Mouse (Mus musculus) neural tube, embryonic 14.5 days (tissue): ENCODE results near the gene Cgnl1. TPM values are rescaled to one million over a fixed set of nuclear protein-coding genes. Genes with fewer than 3 reads are reported as not detected.

ENCODE experiments used
- ATAC-seq: fragments of 200-750 bp; cut with Nextera tagmentation; 2 replicates; pipeline ENCODE4 v1.8.0; 2017; ENCODE audit warnings: low read depth, mild to moderate bottlenecking, moderate TSS enrichment, moderate library complexity
- H3K27ac ChIP-seq: fragments of 300-500 bp; sonication (generic); 2 replicates; pipeline ENCODE4 v1.5.1; 2014; ENCODE audit warnings: low read depth, mild to moderate bottlenecking, control low read depth, low read length, moderate library complexity, mixed read lengths
- H3K27me3 ChIP-seq: fragments of 300-500 bp; sonication (generic); 2 replicates; pipeline ENCODE4 v1.6.1; 2014; ENCODE audit warnings: low read length; ENCODE audit not compliant: control insufficient read depth, insufficient read depth
- H3K36me3 ChIP-seq: fragments of 300-500 bp; sonication (generic); 2 replicates; pipeline ENCODE4 v1.6.1; 2014; ENCODE audit warnings: low read length, mixed read lengths; ENCODE audit not compliant: control insufficient read depth, insufficient read depth
- H3K4me1 ChIP-seq: fragments of 300-500 bp; sonication (generic); 2 replicates; pipeline ENCODE4 v1.6.1; 2014; ENCODE audit warnings: low read length; ENCODE audit not compliant: control insufficient read depth, insufficient read depth
- H3K4me2 ChIP-seq: fragments of 300-500 bp; sonication (generic); 2 replicates; pipeline ENCODE4 v1.6.1; 2014; ENCODE audit warnings: mild to moderate bottlenecking, low read depth, low read length, control low read depth
- H3K4me3 ChIP-seq: fragments of 300-500 bp; sonication (generic); 2 replicates; pipeline ENCODE4 v1.5.1; 2014; ENCODE audit warnings: low read depth, low read length, control low read depth, mixed read lengths
- H3K9ac ChIP-seq: fragments of 300-500 bp; sonication (generic); replicated peaks from 2 replicates; pipeline ENCODE4 v1.6.1; 2014; ENCODE audit warnings: low read depth, mild to moderate bottlenecking, control low read depth, low read length, mixed read lengths
- H3K9me3 ChIP-seq: fragments of 300-500 bp; sonication (generic); 2 replicates; pipeline ENCODE4 v1.6.1; 2016; ENCODE audit warnings: low read length; ENCODE audit not compliant: control insufficient read depth
- WGBS: fragments of 180-500 bp; shearing (Covaris S2); extraction: QIAGEN DNeasy Blood & Tissue Kit; methylation state at CpG from one replicate; pipeline ENCODE4 v1.1.7; 2014; 5-methylcytosine and 5-hydroxymethylcytosine counted together
- polyA plus RNA-seq: library from polyadenylated mRNA; unstranded; fragments of >200 nt; fragmentation: Nextera tagmentation; extraction: Ambion mirVana; gene quantifications from 2 replicates; pipeline ENCODE4 v1.2.1, GENCODE M21; 2014

Gene Cgnl1
- polyA plus RNA-seq, 1 experiment from 2014 or later: 2.5 TPM

DNA sequence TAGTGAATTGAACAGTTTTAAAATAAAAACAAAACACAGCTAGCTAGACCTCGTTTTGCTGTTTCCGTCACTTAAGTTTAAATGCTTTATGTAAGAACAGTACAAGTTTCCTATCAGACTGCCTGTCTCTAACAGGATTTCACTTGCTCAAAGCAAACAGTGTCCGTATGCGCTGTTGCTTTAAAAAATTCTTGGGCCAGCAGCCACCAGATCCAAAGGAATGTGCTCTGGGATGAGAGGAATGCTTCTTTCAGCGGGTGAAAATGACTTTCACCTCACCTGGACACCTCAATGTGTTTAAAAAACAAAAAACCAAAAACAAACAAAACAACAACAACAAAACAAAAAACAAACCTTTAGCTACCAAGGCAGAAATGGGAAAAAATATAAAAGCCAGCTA, 54.4 kb downstream of the Cgnl1 start:
- ATAC-seq: no peak
- H3K4me2 ChIP-seq: no peak overlapping the region
- H3K4me3 ChIP-seq: no peak overlapping the region
- no peaks in the 10 kb centered on the region for H3K9me3 ChIP-seq
- H3K4me1 ChIP-seq: no peaks in the 10 kb centered on the region
- no peaks in the 10 kb centered on the region for H3K27me3 ChIP-seq
- H3K9ac ChIP-seq: no peak overlapping the region
- no peaks in the 10 kb centered on the region for H3K36me3 ChIP-seq
- H3K27ac ChIP-seq: no peak overlapping the region
- 73% methylated on average over 5 of the region's 5 CpGs for WGBS

DNA sequence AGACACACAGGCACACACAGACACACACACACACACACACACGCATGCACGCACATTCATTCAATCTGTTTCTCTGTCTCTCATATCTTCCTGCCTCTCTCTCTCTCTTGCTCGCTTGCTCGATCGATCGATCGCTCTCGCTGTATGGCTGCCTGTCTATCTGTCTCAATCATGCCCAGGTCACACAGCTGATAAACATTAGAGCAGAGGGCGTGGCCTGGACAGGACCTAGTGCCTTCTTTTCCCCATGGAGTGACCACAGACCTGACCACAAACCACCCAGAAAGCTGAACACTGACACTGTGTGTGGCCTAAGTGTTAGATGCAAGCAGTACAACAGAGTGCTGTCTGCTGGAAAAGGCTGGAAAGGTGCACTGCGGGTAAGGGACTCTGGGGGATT, 60.6 kb downstream of the Cgnl1 start:
- no peak for ATAC-seq
- 91% methylated on average over 10 of the region's 10 CpGs for WGBS
- no peak overlapping the region for H3K4me2 ChIP-seq
- H3K4me1 ChIP-seq: no peaks in the 10 kb centered on the region
- no peak overlapping the region for H3K9ac ChIP-seq
- H3K27ac ChIP-seq: no peak overlapping the region
- H3K36me3 ChIP-seq: no peaks in the 10 kb centered on the region
- no peak overlapping the region for H3K4me3 ChIP-seq
- no peaks in the 10 kb centered on the region for H3K9me3 ChIP-seq
- H3K27me3 ChIP-seq: no peaks in the 10 kb centered on the region

GRCm38 (mm10) chr9:71709199-71709598, 62.2 kb downstream of the Cgnl1 start:
- H3K4me1 ChIP-seq: no peaks in the 10 kb centered on the region
- no peaks in the 10 kb centered on the region for H3K27me3 ChIP-seq
- no peaks in the 10 kb centered on the region for H3K9me3 ChIP-seq
- no peak for ATAC-seq
- no peak overlapping the region for H3K9ac ChIP-seq
- WGBS: 92% methylated on average over 11 of the region's 11 CpGs
- H3K36me3 ChIP-seq: no peaks in the 10 kb centered on the region
- no peak overlapping the region for H3K4me2 ChIP-seq
- H3K27ac ChIP-seq: no peak overlapping the region
- H3K4me3 ChIP-seq: no peak overlapping the region

- Histone ChIP-seq H3K27ac (no peak overlapping the region), H3K27me3 (no peaks in the 10 kb centered on the region), H3K9me3 (no peaks in the 10 kb centered on the region), H3K36me3 (no peaks in the 10 kb centered on the region), H3K9ac (no peak overlapping the region), H3K4me2 (no peak overlapping the region), H3K4me3 (no peak overlapping the region), H3K4me1 (no peaks in the 10 kb centered on the region)
- 91% methylated on average over 7 of the region's 7 CpGs for WGBS
- ATAC-seq: no peak
These were observed 63.4 kb downstream of the Cgnl1 start for GRCm38 (mm10) chr9:71707989-71708388.

DNA sequence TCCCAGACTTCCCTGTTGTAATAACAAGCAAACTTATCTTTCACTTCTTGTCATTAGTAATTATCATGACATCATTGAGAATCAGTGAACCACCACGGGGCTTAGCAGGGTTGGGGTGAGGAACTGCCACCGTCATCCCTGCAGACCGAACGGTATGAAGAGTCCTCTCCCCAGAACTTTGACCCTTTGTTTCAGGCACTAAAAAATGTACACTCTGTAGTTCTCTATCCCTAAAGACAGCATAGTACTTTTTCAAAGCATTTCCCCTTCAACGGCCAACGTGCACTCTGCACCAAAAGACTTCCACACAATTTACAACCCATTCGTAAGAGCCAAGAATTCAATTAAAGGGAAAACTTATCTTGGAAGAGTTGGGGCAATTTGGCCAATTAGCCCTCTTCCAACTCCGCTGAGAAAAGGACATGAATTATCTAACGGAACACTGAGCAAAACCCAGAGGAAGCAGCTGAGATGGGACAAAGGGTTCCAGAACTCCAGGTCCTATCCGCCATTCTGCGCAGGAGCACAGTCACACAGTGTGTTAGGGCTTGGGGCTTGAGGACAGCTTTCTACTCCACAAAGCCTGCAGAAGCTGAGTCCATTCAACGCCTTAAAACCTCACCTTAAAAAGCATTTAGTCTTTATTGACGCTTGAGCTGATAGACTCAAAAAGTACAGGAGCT, 66.9 kb downstream of the Cgnl1 start:
- no peaks in the 10 kb centered on the region for H3K36me3 ChIP-seq
- 75% methylated on average over 13 of the region's 13 CpGs for WGBS
- H3K9me3 ChIP-seq: no peaks in the 10 kb centered on the region

DNA sequence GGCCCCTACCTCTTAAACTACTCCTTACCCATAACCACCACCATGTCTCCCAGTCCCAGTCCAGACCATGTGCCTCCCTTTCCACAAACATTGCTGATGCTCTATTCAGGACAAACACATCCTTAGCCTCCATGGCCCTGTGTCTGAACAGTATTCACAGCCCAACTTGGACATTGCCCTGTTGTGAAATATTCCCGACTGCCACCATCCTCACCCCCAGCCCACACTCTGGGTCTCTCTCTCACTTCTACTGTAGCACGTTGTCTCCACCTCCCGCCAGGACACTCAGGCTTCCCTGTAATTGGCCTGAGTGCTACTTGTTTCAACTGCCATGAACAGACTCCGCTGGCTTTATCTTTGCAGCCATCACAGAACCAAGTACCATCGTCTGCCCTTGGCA, 72.3 kb downstream of the Cgnl1 start:
- no peaks in the 10 kb centered on the region for H3K36me3 ChIP-seq
- no peaks in the 10 kb centered on the region for H3K27me3 ChIP-seq
- H3K27ac ChIP-seq: no peak overlapping the region
- WGBS: 94% methylated on average over 5 of the region's 5 CpGs
- no peak overlapping the region for H3K4me2 ChIP-seq
- H3K4me3 ChIP-seq: no peak overlapping the region
- H3K4me1 ChIP-seq: no peaks in the 10 kb centered on the region
- H3K9ac ChIP-seq: no peak overlapping the region
- H3K9me3 ChIP-seq: no peaks in the 10 kb centered on the region
- ATAC-seq: no peak

More for the DNA sequence above, 66.9 kb downstream of the Cgnl1 start:
- H3K9ac ChIP-seq: no peak overlapping the region
- ATAC-seq: no peak
- no peak overlapping the region for H3K4me3 ChIP-seq
- no peak overlapping the region for H3K27ac ChIP-seq
- H3K4me1 ChIP-seq: no peaks in the 10 kb centered on the region
- H3K27me3 ChIP-seq: no peaks in the 10 kb centered on the region
- no peak overlapping the region for H3K4me2 ChIP-seq

GRCm38 (mm10) chr9:71698116-71698515, 73.3 kb downstream of the Cgnl1 start:
- Histone ChIP-seq H3K9me3 (no peaks in the 10 kb centered on the region), H3K36me3 (no peaks in the 10 kb centered on the region), H3K9ac (no peak overlapping the region), H3K27ac (no peak overlapping the region), H3K4me3 (no peak overlapping the region), H3K4me2 (no peak overlapping the region), H3K4me1 (no peaks in the 10 kb centered on the region), H3K27me3 (no peaks in the 10 kb centered on the region)
- WGBS: 87% methylated on average over 3 of the region's 3 CpGs
- no peak for ATAC-seq

DNA sequence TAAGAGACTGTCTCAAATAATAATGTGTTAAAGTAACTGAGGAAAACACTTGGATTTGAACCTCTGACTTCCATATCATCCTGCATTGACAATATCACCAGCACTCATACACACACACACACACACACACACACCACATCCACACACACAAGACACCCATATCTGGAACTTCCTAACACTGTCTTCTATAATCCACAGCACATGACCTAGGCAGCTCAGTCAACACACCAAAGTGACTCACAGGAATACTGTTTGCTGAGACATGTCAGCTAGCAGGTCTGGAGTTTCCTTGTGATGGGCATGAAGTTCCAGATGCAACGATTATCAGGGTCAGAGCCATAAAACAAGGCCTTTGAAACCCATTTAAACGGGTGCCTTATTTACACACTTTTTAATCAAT, 74.2 kb downstream of the Cgnl1 start:
- Histone ChIP-seq H3K4me1 (no peaks in the 10 kb centered on the region), H3K36me3 (no peaks in the 10 kb centered on the region), H3K9me3 (no peaks in the 10 kb centered on the region), H3K27ac (no peak overlapping the region), H3K4me3 (no peak overlapping the region), H3K4me2 (no peak overlapping the region), H3K9ac (no peak overlapping the region), H3K27me3 (no peaks in the 10 kb centered on the region)
- 80% methylated on average over 2 of the region's 2 CpGs for WGBS
- no peak for ATAC-seq

- 81% methylated on average over 6 of the region's 6 CpGs for WGBS
- ATAC-seq: no peak
- Histone ChIP-seq H3K4me2 (no peak overlapping the region), H3K27ac (no peak overlapping the region), H3K9ac (no peak overlapping the region), H3K4me1 (no peaks in the 10 kb centered on the region), H3K36me3 (no peaks in the 10 kb centered on the region), H3K27me3 (no peaks in the 10 kb centered on the region), H3K4me3 (no peak overlapping the region), H3K9me3 (no peaks in the 10 kb centered on the region)
These were observed 74.6 kb downstream of the Cgnl1 start for GRCm38 (mm10) chr9:71696762-71697161.
